Mouse (Mus musculus) ES-Bruce4 (cell line): ENCODE measurements around the gene Prl7d1.

Experiments
- CTCF ChIP-seq: IDR thresholded peaks from one replicate; pipeline ENCODE4 v1.8.1; 2011; ENCODE audit warnings: low read depth, low read length
- EP300 ChIP-seq: IDR thresholded peaks from 2 replicates; pipeline ENCODE4 v1.6.1; 2011; ENCODE audit warnings: low read depth, low read length; ENCODE audit not compliant: insufficient read depth
- POLR2A ChIP-seq: IDR thresholded peaks from one replicate; pipeline ENCODE4 v1.8.1; 2011; ENCODE audit warnings: low read length; ENCODE audit not compliant: insufficient read depth

DNA sequence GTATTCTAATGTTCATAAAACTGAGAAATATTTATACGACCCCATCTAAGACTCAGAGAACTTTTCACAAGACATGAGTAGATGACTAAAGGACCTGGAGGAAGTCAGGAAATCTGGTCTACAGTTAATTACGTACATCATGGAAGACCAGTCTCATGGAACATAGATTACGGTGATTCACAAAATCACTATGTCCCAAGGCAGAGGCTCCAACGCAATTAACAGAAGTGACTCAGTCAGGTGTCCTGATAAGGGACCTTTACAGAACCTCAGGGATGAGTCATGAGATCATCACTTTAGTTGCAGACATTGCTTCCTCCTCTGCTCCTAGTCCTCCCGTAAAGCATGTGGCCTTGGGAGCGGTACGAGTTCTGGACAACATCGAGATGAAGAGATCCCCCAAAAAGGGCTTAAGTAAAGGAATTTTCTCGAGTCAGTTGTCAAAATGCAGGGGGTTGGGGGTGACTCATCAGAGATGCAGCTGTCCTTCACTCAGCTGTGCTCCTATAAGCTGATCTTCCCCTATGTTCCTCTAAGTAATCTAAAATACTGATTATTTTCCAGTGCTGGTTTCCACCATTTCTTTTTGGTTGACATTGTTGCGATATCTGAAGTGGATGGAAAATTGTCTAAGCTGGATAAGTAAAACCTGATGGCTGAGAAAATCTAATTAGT lies 18.1 kb upstream of the Prl7d1 start:
- TF ChIP-seq CTCF = no peak
- no peak for TF ChIP-seq POLR2A
- TF ChIP-seq EP300 = no peak
